Comparison of ENCODE assay signal across 11 mouse cellular contexts in genomic region chr7:90280274-90280875, GRCm38 (mm10). TPM values are rescaled to one million over a fixed set of nuclear protein-coding genes. Genes with fewer than 3 reads are reported as not detected.
DNase-seq lines count a peak whose midpoint lies in the region; ATAC-seq and TF ChIP-seq lines count a peak whose summit lies in the region.
"Had no signal": no experiment of that assay in that cellular context is flagged by ENCODE, and none has a peak within 500 bp of the region (broad histone marks: within the 10 kb centered on the region; RNA-seq: fewer than 3 reads in every experiment).

No protein-coding gene starts in this region.

- no peaks in the 10 kb centered on the region for H3K79me3 ChIP-seq in C2C12 (ENCODE audit: low read depth)

- H3K27me3 ChIP-seq in hindbrain, embryonic 10.5 days (ENCODE audit: insufficient read depth, poor library complexity, severe bottlenecking): no peaks in the 10 kb centered on the region
- no peaks in the 10 kb centered on the region for H3K27me3 ChIP-seq in hindbrain, embryonic 12.5 days
- H3K27me3 ChIP-seq in C2C12 (ENCODE audit: control insufficient read depth, insufficient read depth, insufficient read length): no peaks in the 10 kb centered on the region
- H3K27me3 ChIP-seq: embryonic facial prominence, embryonic 15.5 days; liver, embryonic 13.5 days had no signal

- no peaks in the 10 kb centered on the region for H3K4me1 ChIP-seq in hindbrain, embryonic 10.5 days (replicated peaks)
- no peaks in the 10 kb centered on the region for H3K4me1 ChIP-seq in hindbrain, embryonic 12.5 days
- H3K4me1 ChIP-seq: liver, embryonic 13.5 days had no signal

- H3K9me3 ChIP-seq in hindbrain, embryonic 10.5 days: no peaks in the 10 kb centered on the region
- no peaks in the 10 kb centered on the region for H3K9me3 ChIP-seq in hindbrain, embryonic 12.5 days (replicated peaks)
- H3K9me3 ChIP-seq: embryonic facial prominence, embryonic 15.5 days; liver, embryonic 13.5 days had no signal

- no peak overlapping the region for H3K4me3 ChIP-seq in hindbrain, embryonic 10.5 days
- H3K4me3 ChIP-seq in hindbrain, embryonic 12.5 days: no peak overlapping the region
- no peak overlapping the region for H3K4me3 ChIP-seq in C2C12 (ENCODE audit: insufficient read depth, poor library complexity, severe bottlenecking)
- H3K4me3 ChIP-seq: embryonic facial prominence, embryonic 15.5 days; liver, embryonic 13.5 days had no signal

- H3K9ac ChIP-seq in hindbrain, embryonic 12.5 days: no peak overlapping the region
- H3K9ac ChIP-seq: embryonic facial prominence, embryonic 15.5 days; liver, embryonic 13.5 days had no signal

- H3ac ChIP-seq in C2C12 (ENCODE audit: control insufficient read depth, insufficient read length, low read depth): no peak overlapping the region

- no peak for ATAC-seq in hindbrain, embryonic 12.5 days (ENCODE audit: low FRiP score)

- DNase-seq in hindbrain, embryonic 10.5 days (ENCODE audit: low spot score): peak; percentile 28
- DNase-seq in T-cell, adult 2 months (ENCODE audit: low spot score): peak; percentile 50
- peak; percentile 52 for DNase-seq in embryo, embryonic 11 days
- peak; percentile 38 to 66 for DNase-seq in kidney, postnatal 36 days
- DNase-seq in retina, embryonic 14.5 days (ENCODE audit: low spot score): peak; percentile 76
- no peak for DNase-seq in layer of hippocampus, postnatal 14 days (ENCODE audit: low spot score in 2 of 2)
- DNase-seq: liver, embryonic 13.5 days had no signal

- H3K27ac ChIP-seq in hindbrain, embryonic 10.5 days: no peak overlapping the region
- H3K27ac ChIP-seq in hindbrain, embryonic 12.5 days: no peak overlapping the region
- H3K27ac ChIP-seq: embryonic facial prominence, embryonic 15.5 days; liver, embryonic 13.5 days had no signal

- no peaks in the 10 kb centered on the region for H3K36me3 ChIP-seq in hindbrain, embryonic 10.5 days
- no peaks in the 10 kb centered on the region for H3K36me3 ChIP-seq in hindbrain, embryonic 12.5 days
- no peaks in the 10 kb centered on the region for H3K36me3 ChIP-seq in C2C12 (ENCODE audit: control insufficient read depth, insufficient read depth)
- H3K36me3 ChIP-seq: embryonic facial prominence, embryonic 15.5 days; liver, embryonic 13.5 days had no signal

- no peaks in the 10 kb centered on the region for H3K79me2 ChIP-seq in C2C12 (ENCODE audit: control insufficient read depth, insufficient read depth)

- peak; percentile 55 for TF ChIP-seq CTCF in C2C12 (IDR thresholded peaks at IDR 0.05; ENCODE audit: control insufficient read depth, insufficient read depth, insufficient read length)

- H3K4me2 ChIP-seq in hindbrain, embryonic 12.5 days (replicated peaks): no peak overlapping the region
- H3K4me2 ChIP-seq: embryonic facial prominence, embryonic 15.5 days; liver, embryonic 13.5 days had no signal

- WGBS in hindbrain, embryonic 10.5 days: 70% methylated on average over 11 of the region's 11 CpGs
- 68% methylated on average over 11 of the region's 11 CpGs for WGBS in hindbrain, embryonic 12.5 days

TF ChIP-seq in C2C12, 6 proteins besides CTCF, POLR2A, EP300 and RAD21:
- no peak for TF ChIP-seq MYOG (IDR thresholded peaks at IDR 0.05; ENCODE audit: control insufficient read depth, extremely low read depth, insufficient read length)
- no peak for TF ChIP-seq CEBPB (IDR thresholded peaks at IDR 0.05; ENCODE audit: low read depth)
- TF ChIP-seq MYOD1 (IDR thresholded peaks at IDR 0.05; ENCODE audit: control insufficient read depth, insufficient read length, low read depth): no peak

RNA-seq across cellular contexts. Expression of gene Ccdc83, which starts 14.8 kb away (rescaled TPM):
- not detected in 2 replicates for polyA plus RNA-seq in hindbrain, embryonic 10.5 days (2016; fragmentation: Nextera tagmentation; extraction: Ambion mirVana)
- polyA plus RNA-seq in hindbrain, embryonic 12.5 days (2016; fragmentation: Nextera tagmentation; extraction: Ambion mirVana): not detected in 2 replicates
- not detected for polyA plus RNA-seq in C2C12 (2012; fragmentation: generic; extraction: Trizol)
- not detected for total RNA-seq in layer of hippocampus, postnatal 14 days (2021)
- polyA plus RNA-seq: liver, embryonic 13.5 days; stomach, embryonic 16.5 days had no signal

RNA-seq across cellular contexts. Expression of gene Sytl2, which starts 21.7 kb away (rescaled TPM):
- polyA plus RNA-seq in hindbrain, embryonic 10.5 days (2016; fragmentation: Nextera tagmentation; extraction: Ambion mirVana): 2.7 and 2.9 TPM in 2 replicates
- 5.6 and 6.7 TPM in 2 replicates for polyA plus RNA-seq in hindbrain, embryonic 12.5 days (2016; fragmentation: Nextera tagmentation; extraction: Ambion mirVana)
- polyA plus RNA-seq in C2C12 (2012; fragmentation: generic; extraction: Trizol): 21.9 TPM
- 10 to 100 TPM; 36.6 to 45.3 TPM for total RNA-seq in layer of hippocampus, postnatal 14 days (2021)

Comparison
In these comparisons a context has a peak if more than half of its experiments do, and no peak if none do; other contexts are left out.
1. DNase-seq: peak in hindbrain, embryonic 10.5 days (single experiment), T-cell, adult 2 months (single experiment), embryo, embryonic 11 days (single experiment), kidney, postnatal 36 days (2 of 2) and retina, embryonic 14.5 days (single experiment); none in layer of hippocampus, postnatal 14 days (0 of 2).